Mouse (Mus musculus) embryonic fibroblast, embryonic 13.5 days (primary cell): ENCODE results near the gene Npepps.

Experiments used
- CTCF ChIP-seq: IDR thresholded peaks from 2 replicates; pipeline ENCODE4 v1.5.1; 2011; ENCODE audit warnings: mild to moderate bottlenecking, control low read depth, low read length, moderate library complexity, borderline replicate concordance; ENCODE audit not compliant: insufficient read depth
- POLR2A ChIP-seq: IDR thresholded peaks from 2 replicates; pipeline ENCODE4 v1.6.1; 2011; ENCODE audit warnings: low read depth, mild to moderate bottlenecking, control low read depth, low read length, moderate library complexity

- TF ChIP-seq CTCF (no peak), POLR2A (no peak)
Measured at GRCm38 (mm10) chr11:97228985-97229384, 51.5 kb downstream of the Npepps start.
